Mouse (Mus musculus): Measurements from ENCODE around the gene Slc10a6. TPM values are rescaled to one million over a fixed set of nuclear protein-coding genes. Genes with fewer than 3 reads are reported as not detected.

The Slc10a6 gene
- polyA plus RNA-seq, 1 experiment from 2014 or later = 0.68 TPM

DNA sequence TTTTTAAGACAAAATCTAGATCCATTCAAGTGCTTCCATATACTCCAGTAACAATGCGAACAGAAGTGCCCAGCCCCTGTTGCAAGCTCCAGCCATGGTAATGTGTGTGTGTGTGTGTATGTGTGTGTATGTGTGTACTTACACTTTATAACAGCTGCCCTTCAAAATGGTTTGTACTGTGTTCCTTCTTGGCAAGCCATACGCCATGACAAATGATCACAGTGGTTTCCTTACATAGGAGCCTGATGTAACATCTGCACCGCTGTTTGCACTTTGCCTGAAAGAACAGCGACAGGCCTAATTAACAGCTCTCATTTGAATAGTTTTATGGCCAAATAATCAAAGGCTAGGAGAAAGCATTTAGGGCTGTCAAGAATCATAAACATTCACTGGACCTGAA is 25.6 kb upstream of the Slc10a6 start:
- 65% methylated on average over 4 of the region's 4 CpGs for WGBS
- peak overlapping the region; percentile 57 for H3K4me3 ChIP-seq (replicated peaks)
- no peak for ATAC-seq
- 0 out of 2 replicates have a peak, but pooled peaks cover 4% of the 10 kb centered on the region for H3K4me1 ChIP-seq (replicated peaks)
- H3K27ac ChIP-seq = no peak overlapping the region
- no peaks in the 10 kb centered on the region for H3K9me3 ChIP-seq
- peak overlapping the region; percentile 99 for H3K4me2 ChIP-seq (replicated peaks)
- no peak overlapping the region for H3K9ac ChIP-seq
- no peaks in the 10 kb centered on the region for H3K27me3 ChIP-seq (replicated peaks)
- H3K36me3 ChIP-seq = no peaks in the 10 kb centered on the region

DNA sequence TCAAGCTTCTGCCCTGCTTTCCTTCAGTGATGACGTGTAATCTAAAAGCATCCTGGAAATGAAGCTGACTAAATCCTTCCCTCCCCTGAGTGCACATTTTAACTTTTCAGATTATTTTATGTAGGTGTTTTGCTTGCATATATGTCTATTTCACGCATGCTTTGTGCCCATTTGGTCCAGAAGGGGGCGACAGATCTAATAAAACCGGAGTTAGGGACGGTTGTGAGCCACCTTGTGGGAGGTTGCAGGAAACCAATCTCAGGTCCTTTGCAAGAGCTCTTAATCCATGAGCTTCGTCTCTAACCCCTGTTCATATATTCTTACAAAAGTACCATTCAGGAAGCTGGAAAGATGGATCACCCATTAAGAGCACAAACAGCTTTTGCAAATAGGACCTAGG is 25.0 kb upstream of the Slc10a6 start:
- 0 out of 2 replicates have a peak, but pooled peaks cover 4% of the 10 kb centered on the region for H3K4me1 ChIP-seq (replicated peaks)
- WGBS = 37% methylated on average over 6 of the region's 6 CpGs

GRCm38 (mm10) chr5:103647320-103647719 is 18.1 kb upstream of the Slc10a6 start:
- no peak for ATAC-seq
- Histone ChIP-seq H3K9ac (no peak overlapping the region), H3K27ac (no peak overlapping the region), H3K4me3 (replicated peaks) (no peak overlapping the region), H3K27me3 (replicated peaks) (no peaks in the 10 kb centered on the region), H3K4me2 (replicated peaks) (no peak overlapping the region), H3K4me1 (replicated peaks) (no peaks in the 10 kb centered on the region), H3K36me3 (no peaks in the 10 kb centered on the region), H3K9me3 (no peaks in the 10 kb centered on the region)
- 78% methylated on average over 3 of the region's 3 CpGs for WGBS

More for the DNA sequence above, 25.0 kb upstream of the Slc10a6 start:
- Histone ChIP-seq H3K27me3 (replicated peaks) (no peaks in the 10 kb centered on the region), H3K9ac (no peak overlapping the region), H3K4me3 (replicated peaks) (no peak overlapping the region), H3K36me3 (no peaks in the 10 kb centered on the region), H3K9me3 (no peaks in the 10 kb centered on the region), H3K27ac (no peak overlapping the region), H3K4me2 (replicated peaks) (no peak overlapping the region)
- no peak for ATAC-seq

GRCm38 (mm10) chr5:103644167-103644566 is 15.0 kb upstream of the Slc10a6 start:
- Histone ChIP-seq H3K4me3 (replicated peaks) (no peak overlapping the region), H3K27me3 (replicated peaks) (no peaks in the 10 kb centered on the region), H3K36me3 (no peaks in the 10 kb centered on the region), H3K4me2 (replicated peaks) (no peak overlapping the region), H3K27ac (no peak overlapping the region), H3K4me1 (replicated peaks) (no peaks in the 10 kb centered on the region), H3K9me3 (no peaks in the 10 kb centered on the region), H3K9ac (no peak overlapping the region)
- WGBS = 91% methylated on average over 1 of the region's 1 CpGs
- ATAC-seq = 0 out of 2 replicates have a peak, but pooled peaks have one; percentile 39

DNA sequence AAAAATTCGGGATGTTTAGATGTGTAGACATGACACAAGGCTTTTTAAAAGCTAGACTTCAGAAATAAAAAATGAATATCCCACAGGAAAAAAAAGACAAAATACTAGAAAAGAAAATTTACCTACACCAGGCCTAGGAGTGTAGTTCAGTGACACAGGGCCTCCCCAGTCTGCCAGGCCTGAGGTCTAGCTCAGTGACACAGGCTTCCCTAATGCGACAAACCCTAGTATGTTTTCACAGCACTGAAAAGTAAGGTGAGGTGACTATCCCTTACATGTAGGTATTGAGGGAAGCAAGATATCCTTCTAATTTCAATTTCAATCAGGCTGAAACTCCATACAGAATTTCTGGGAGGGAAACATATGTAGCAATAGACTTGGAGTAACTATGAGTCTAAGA is 8.0 kb upstream of the Slc10a6 start:
- Histone ChIP-seq H3K4me2 (replicated peaks) (no peak overlapping the region), H3K9ac (no peak overlapping the region), H3K36me3 (no peaks in the 10 kb centered on the region), H3K27ac (no peak overlapping the region), H3K4me3 (replicated peaks) (no peak overlapping the region), H3K27me3 (replicated peaks) (no peaks in the 10 kb centered on the region), H3K9me3 (no peaks in the 10 kb centered on the region), H3K4me1 (replicated peaks) (no peaks in the 10 kb centered on the region)
- WGBS = 91% methylated on average over 2 of the region's 2 CpGs
- no peak for ATAC-seq

DNA sequence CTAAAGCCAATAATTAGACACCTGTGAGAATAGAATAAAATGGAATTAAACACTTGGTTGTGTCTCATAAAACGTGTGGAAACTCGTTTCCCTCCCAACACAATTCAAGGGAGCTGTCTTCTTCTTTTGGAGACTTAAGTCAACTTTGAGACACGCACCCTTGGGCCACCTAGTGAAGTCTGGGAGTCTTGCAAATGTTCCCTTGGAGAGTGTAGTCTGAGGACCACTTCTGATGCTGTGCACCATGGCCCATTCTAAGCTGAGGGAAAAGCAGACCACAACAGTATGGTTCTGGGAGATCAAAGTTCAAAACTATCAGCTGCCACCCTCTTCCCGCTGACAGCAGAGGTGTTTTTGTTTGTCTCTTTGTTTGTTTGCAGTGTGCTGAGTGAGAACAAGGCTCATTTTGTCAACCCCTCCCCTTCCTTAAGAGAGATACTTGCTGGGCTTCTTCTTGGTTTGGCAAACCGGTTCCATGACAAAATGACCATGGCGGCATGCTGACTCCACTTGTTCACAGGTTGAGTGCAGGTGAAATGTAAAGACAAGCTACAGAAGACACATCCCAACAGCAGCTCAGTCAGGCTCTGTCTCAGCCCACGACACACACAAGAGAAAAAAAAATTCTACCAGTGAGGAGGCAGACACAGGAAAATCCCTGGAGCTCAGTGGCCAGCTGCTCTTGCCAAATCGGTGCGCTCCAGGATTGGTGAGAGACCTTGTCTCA is 814 bp upstream of the Slc10a6 start:
- Histone ChIP-seq H3K4me1 (replicated peaks) (peaks cover 9% of the 10 kb centered on the region; the same call in 1 of the 2 replicates), H3K27me3 (replicated peaks) (no peaks in the 10 kb centered on the region), H3K36me3 (no peaks in the 10 kb centered on the region), H3K4me2 (replicated peaks) (no peak overlapping the region), H3K27ac (no peak overlapping the region), H3K9me3 (no peaks in the 10 kb centered on the region), H3K4me3 (replicated peaks) (no peak overlapping the region), H3K9ac (no peak overlapping the region)
- WGBS = 62% methylated on average over 9 of the region's 9 CpGs
- ATAC-seq = no peak

DNA sequence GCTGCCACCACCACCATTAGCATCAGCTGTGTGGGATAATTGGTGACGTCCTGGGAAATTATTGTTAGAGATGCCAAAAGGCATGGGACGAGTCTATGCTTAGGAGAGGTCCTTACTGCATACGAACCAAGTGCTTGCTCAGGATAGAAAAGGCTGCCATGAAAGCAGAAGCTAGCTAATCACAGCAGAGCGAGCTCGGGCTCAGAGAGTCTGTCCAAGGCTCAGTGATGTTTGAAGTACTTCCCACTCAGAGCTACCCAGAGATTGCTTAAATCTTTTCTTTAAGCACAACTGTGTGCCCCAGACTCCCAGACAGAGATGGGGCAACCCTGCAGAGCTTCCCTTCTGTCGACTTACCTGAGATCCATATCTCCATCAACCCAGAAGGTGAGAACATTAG is 704 bp downstream of the Slc10a6 start:
- Histone ChIP-seq H3K27me3 (replicated peaks) (no peaks in the 10 kb centered on the region), H3K36me3 (no peaks in the 10 kb centered on the region), H3K4me3 (replicated peaks) (no peak overlapping the region), H3K4me2 (replicated peaks) (no peak overlapping the region), H3K27ac (no peak overlapping the region), H3K9me3 (no peaks in the 10 kb centered on the region), H3K4me1 (replicated peaks) (peaks cover 9% of the 10 kb centered on the region; the same call in 1 of the 2 replicates), H3K9ac (no peak overlapping the region)
- no peak for ATAC-seq
- WGBS = 91% methylated on average over 6 of the region's 6 CpGs

- Histone ChIP-seq H3K4me2 (replicated peaks) (no peak overlapping the region), H3K36me3 (no peaks in the 10 kb centered on the region), H3K4me3 (replicated peaks) (no peak overlapping the region), H3K9ac (no peak overlapping the region), H3K4me1 (replicated peaks) (peaks cover 7% of the 10 kb centered on the region; the same call in 1 of the 2 replicates), H3K27me3 (replicated peaks) (no peaks in the 10 kb centered on the region), H3K27ac (no peak overlapping the region), H3K9me3 (no peaks in the 10 kb centered on the region)
- WGBS = 87% methylated on average over 5 of the region's 5 CpGs
- no peak for ATAC-seq
These were observed 4.4 kb downstream of the Slc10a6 start for GRCm38 (mm10) chr5:103624831-103625230.

DNA sequence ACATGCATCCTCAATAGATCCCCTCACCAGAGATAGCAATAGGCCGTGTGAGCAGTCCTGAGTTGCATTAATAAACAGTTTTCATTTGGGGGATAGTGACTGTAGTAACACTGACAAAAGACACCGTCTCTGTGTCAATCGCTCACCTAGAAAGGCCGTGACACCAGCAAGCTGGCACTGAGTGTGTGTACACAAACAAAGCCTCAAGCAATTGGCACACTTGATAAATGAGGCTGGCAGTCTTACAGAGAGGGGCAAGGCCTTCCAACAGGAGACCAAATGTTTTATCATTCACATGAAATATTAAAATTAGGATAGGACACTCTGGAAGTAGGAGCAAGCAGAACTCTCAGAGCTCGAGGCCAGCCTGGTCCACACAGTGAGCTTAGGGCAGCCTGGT is 6.9 kb downstream of the Slc10a6 start:
- WGBS = 77% methylated on average over 5 of the region's 5 CpGs
- Histone ChIP-seq H3K4me2 (replicated peaks) (no peak overlapping the region), H3K27ac (no peak overlapping the region), H3K9me3 (no peaks in the 10 kb centered on the region), H3K9ac (no peak overlapping the region), H3K27me3 (replicated peaks) (no peaks in the 10 kb centered on the region), H3K4me1 (replicated peaks) (no peaks in the 10 kb centered on the region), H3K36me3 (no peaks in the 10 kb centered on the region), H3K4me3 (replicated peaks) (no peak overlapping the region)
- no peak for ATAC-seq

DNA sequence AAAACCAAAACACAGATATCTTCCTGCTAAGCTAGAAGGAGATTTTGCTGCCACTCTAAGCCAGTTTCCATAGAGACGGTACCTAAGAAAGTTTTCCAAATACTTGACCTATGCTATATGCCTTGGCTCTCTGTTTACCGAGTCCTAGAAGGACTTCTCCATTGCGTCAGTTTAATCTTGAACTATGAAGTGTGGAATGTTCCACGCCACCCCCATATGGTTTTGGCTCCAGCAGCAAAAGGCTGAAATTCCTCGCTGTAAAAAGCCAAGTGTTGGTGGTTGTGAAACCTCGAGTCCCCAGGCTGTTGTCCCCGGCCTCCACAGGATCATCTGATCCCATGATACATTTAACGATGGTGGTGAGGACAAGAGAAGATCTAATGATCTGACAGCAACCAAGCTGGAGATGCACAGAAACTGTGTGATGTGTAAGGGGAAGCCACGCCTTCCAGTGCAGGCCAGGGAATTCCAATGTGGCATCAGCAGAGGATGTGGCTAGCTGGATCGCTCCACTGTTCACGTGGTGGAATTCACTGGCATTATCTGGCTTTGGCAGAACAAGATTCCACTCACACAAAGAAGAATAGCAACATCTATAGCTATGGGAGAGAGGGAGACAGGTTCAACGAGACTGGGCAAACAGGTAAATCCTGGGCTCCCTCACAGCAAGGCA is 8.8 kb downstream of the Slc10a6 start:
- H3K4me2 ChIP-seq (replicated peaks) = no peak overlapping the region
- H3K27ac ChIP-seq = peak overlapping the region; percentile 36; the same call in 1 of the 2 replicates
- peak; percentile 45 for ATAC-seq
- no peak overlapping the region for H3K9ac ChIP-seq
- H3K9me3 ChIP-seq = no peaks in the 10 kb centered on the region
- no peak overlapping the region for H3K4me3 ChIP-seq (replicated peaks)
- H3K27me3 ChIP-seq (replicated peaks) = no peaks in the 10 kb centered on the region
- whole genome bisulfite sequencing = 56% methylated on average over 12 of the region's 12 CpGs
- no peaks in the 10 kb centered on the region for H3K36me3 ChIP-seq
- H3K4me1 ChIP-seq (replicated peaks) = no peaks in the 10 kb centered on the region

DNA sequence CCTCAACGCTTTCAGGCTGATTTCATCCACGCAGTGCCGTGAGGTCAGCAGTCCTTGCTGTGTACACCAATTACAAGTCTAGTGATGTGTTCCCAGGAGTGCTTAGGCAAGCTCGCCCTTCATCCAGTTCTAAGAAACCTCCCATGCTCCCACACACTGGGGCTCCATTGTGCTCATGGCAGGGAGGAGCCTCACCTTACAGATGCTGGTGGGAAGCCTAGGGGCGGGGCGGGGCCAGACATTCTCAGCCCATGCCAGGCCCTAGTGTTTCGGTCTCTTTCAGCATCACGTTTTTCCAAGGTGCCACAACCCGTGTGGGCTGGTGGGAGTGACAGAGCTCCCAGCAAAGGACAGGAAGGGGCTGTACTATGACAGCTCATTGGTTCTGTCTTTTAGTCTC is 12.0 kb downstream of the Slc10a6 start:
- H3K36me3 ChIP-seq = no peaks in the 10 kb centered on the region
- no peaks in the 10 kb centered on the region for H3K4me1 ChIP-seq (replicated peaks)
- no peak overlapping the region for H3K4me2 ChIP-seq (replicated peaks)
- H3K4me3 ChIP-seq (replicated peaks) = no peak overlapping the region
- H3K27me3 ChIP-seq (replicated peaks) = no peaks in the 10 kb centered on the region
- no peak for ATAC-seq
- no peak overlapping the region for H3K27ac ChIP-seq
- H3K9me3 ChIP-seq = no peaks in the 10 kb centered on the region
- WGBS = 81% methylated on average over 9 of the region's 9 CpGs
- no peak overlapping the region for H3K9ac ChIP-seq

- Histone ChIP-seq H3K9ac (no peak overlapping the region), H3K4me2 (replicated peaks) (no peak overlapping the region), H3K36me3 (no peaks in the 10 kb centered on the region), H3K27ac (no peak overlapping the region), H3K4me1 (replicated peaks) (no peaks in the 10 kb centered on the region), H3K9me3 (no peaks in the 10 kb centered on the region), H3K27me3 (replicated peaks) (no peaks in the 10 kb centered on the region), H3K4me3 (replicated peaks) (no peak overlapping the region)
- ATAC-seq = no peak
- 90% methylated on average over 7 of the region's 7 CpGs for WGBS
These were observed 14.8 kb downstream of the Slc10a6 start for GRCm38 (mm10) chr5:103614356-103614755.

- H3K9me3 ChIP-seq = no peaks in the 10 kb centered on the region
- H3K9ac ChIP-seq = no peak overlapping the region
- no peak overlapping the region for H3K27ac ChIP-seq
- H3K27me3 ChIP-seq (replicated peaks) = no peaks in the 10 kb centered on the region
- no peak overlapping the region for H3K4me3 ChIP-seq (replicated peaks)
- 88% methylated on average over 7 of the region's 7 CpGs for WGBS
- no peaks in the 10 kb centered on the region for H3K4me1 ChIP-seq (replicated peaks)
- no peak overlapping the region for H3K4me2 ChIP-seq (replicated peaks)
- no peak for ATAC-seq
- no peaks in the 10 kb centered on the region for H3K36me3 ChIP-seq
These were observed 16.9 kb downstream of the Slc10a6 start for GRCm38 (mm10) chr5:103612316-103612715.
